Mouse (Mus musculus) stomach, postnatal 0 days (tissue): ENCODE measurements at regions not wholly inside any gene's neighbourhood (a gene's known extent, or its start where the extent isn't known, plus 50 kb on each side); places are given as distances from the start of the nearest gene placed in this dataset.

ENCODE experiments used
- CTCF ChIP-seq: IDR thresholded peaks from 2 replicates; pipeline ENCODE4 v1.5.1; 2016; ENCODE audit warnings: antibody characterized with exemption, low read depth, mild to moderate bottlenecking, moderate library complexity
- EP300 ChIP-seq: optimal IDR thresholded peaks from 2 replicates; pipeline ENCODE3; 2016; ENCODE audit warnings: antibody characterized with exemption

- TF ChIP-seq CTCF (no peak), EP300 (no peak)
These were observed 231.5 kb downstream of the Mreg start for GRCm38 (mm10) chr1:71980624-71981023.
